Mouse (Mus musculus) ES-E14 (cell line): ENCODE measurements at regions not wholly inside any gene's neighbourhood (a gene's known extent, or its start where the extent isn't known, plus 50 kb on each side); places are given as distances from the start of the nearest gene placed in this dataset.
A peak's percentile ranks its signal among the peaks of the same experiment; 100 is the strongest.

Source experiments
- DNase-seq: peaks from one replicate; pipeline ENCODE4 v3.0.0-alpha.2; 2013; ENCODE audit warnings: low read depth, low spot score
- H3K27ac ChIP-seq: 2 replicates; pipeline ENCODE4 v1.5.1; 2012; ENCODE audit warnings: low read depth, mild to moderate bottlenecking, low read length, moderate library complexity, mixed read lengths; ENCODE audit not compliant: poor library complexity, insufficient read depth, severe bottlenecking
- H3K36me3 ChIP-seq: 2 replicates; pipeline ENCODE4 v1.6.1; 2012; ENCODE audit warnings: mild to moderate bottlenecking, low read length, moderate library complexity, mixed read lengths; ENCODE audit not compliant: control insufficient read depth, poor library complexity, insufficient read depth, severe bottlenecking
- H3K4me1 ChIP-seq, 2 experiments: fragments of 150-350 bp in 1 of 2; sonication (generic) in 1 of 2; 2 replicates each; pipeline ENCODE4 v1.6.1; 2012; ENCODE audit warnings: low read length in 2 of 2, mild to moderate bottlenecking in 1 of 2, mixed read lengths in 1 of 2; ENCODE audit not compliant: control insufficient read depth in 2 of 2, insufficient read depth in 2 of 2, poor library complexity in 1 of 2
- H3K4me3 ChIP-seq, 2 experiments: fragments of 150-350 bp in 1 of 2; sonication (generic) in 1 of 2; 2 replicates each; pipeline ENCODE4 v1.5.1; 2012; ENCODE audit warnings: low read length in 2 of 2, low read depth in 1 of 2, mild to moderate bottlenecking in 1 of 2, mixed read lengths in 1 of 2; ENCODE audit not compliant: insufficient read depth in 1 of 2, poor library complexity in 1 of 2, severe bottlenecking in 1 of 2
- H3K9ac ChIP-seq: 2 replicates; pipeline ENCODE4 v1.6.1; 2012; ENCODE audit warnings: low read depth, mild to moderate bottlenecking, low read length, mixed read lengths; ENCODE audit not compliant: poor library complexity, insufficient read depth, severe bottlenecking
- H3K9me3 ChIP-seq: fragments of 150-350 bp; sonication (generic); 2 replicates; pipeline ENCODE4 v1.6.1; 2012; ENCODE audit warnings: low read depth, mild to moderate bottlenecking, low read length; ENCODE audit not compliant: control insufficient read depth, insufficient read depth
- CHD2 ChIP-seq: IDR thresholded peaks from 2 replicates; pipeline ENCODE4 v1.6.1; 2014; ENCODE audit warnings: mild to moderate bottlenecking, low read depth, low read length, inconsistent platforms
- HCFC1 ChIP-seq: IDR thresholded peaks from 2 replicates; pipeline ENCODE4 v1.6.1; 2012; ENCODE audit warnings: low read length, inconsistent platforms, borderline replicate concordance; ENCODE audit not compliant: insufficient read depth
- MAFK ChIP-seq: IDR thresholded peaks from 2 replicates; pipeline ENCODE4 v1.6.1; 2014; ENCODE audit warnings: mild to moderate bottlenecking, low read depth, low read length, inconsistent platforms; ENCODE audit not compliant: insufficient read depth
- ZC3H11A ChIP-seq: IDR thresholded peaks from 2 replicates; pipeline ENCODE4 v1.6.1; 2012; ENCODE audit warnings: low read depth, mild to moderate bottlenecking, inconsistent platforms, low read length, borderline replicate concordance
- ZNF384 ChIP-seq: IDR thresholded peaks from 2 replicates; pipeline ENCODE4 v1.6.1; 2012; ENCODE audit warnings: low read depth, low read length, inconsistent platforms
- in situ Hi-C, 2 experiments: fragments of 600-800 bp; cut with MboI; formaldehyde crosslinking; loops; one replicate each; pipeline ENCODE4 v1.15.1; 2025; ENCODE audit warnings: low sequenced_read_pairs in 2 of 2, inconsistent platforms in 1 of 2; ENCODE audit not compliant: unreplicated experiment in 2 of 2

GRCm38 (mm10) chr6:43021967-43022366 lies 73.1 kb downstream of the Olfr444 start:
- H3K4me3 ChIP-seq: no peak overlapping the region
- TF ChIP-seq ZC3H11A (no peak), HCFC1 (no peak), CHD2 (no peak), ZNF384 (no peak), MAFK (no peak)
- no peak overlapping the region for H3K27ac ChIP-seq
- no peak overlapping the region for H3K9ac ChIP-seq
- no peaks in the 10 kb centered on the region for H3K9me3 ChIP-seq
- DNase-seq: peak; percentile 6
- in situ Hi-C loops: no loop called here
- no peaks in the 10 kb centered on the region for H3K36me3 ChIP-seq
- H3K4me1 ChIP-seq: no peaks in the 10 kb centered on the region
